Mouse (Mus musculus) kidney, adult 2 months (tissue): Measurements from ENCODE around the gene Dmap1. TPM values are rescaled to one million over a fixed set of nuclear protein-coding genes. Genes with fewer than 3 reads are reported as not detected.

Source experiments
- DNase-seq: peaks from one replicate; pipeline ENCODE4 v3.0.0; 2021
- H3K27ac ChIP-seq: fragments of 200-500 bp; 2 replicates; pipeline ENCODE4 v1.5.1; 2012; ENCODE audit warnings: low read depth, low read length, control low read depth, inconsistent platforms; ENCODE audit not compliant: insufficient read depth
- H3K27me3 ChIP-seq: fragments of 200-500 bp; replicated peaks from 2 replicates; pipeline ENCODE4 v1.6.1; 2012; ENCODE audit warnings: mild to moderate bottlenecking, moderate library complexity, low read length, inconsistent platforms; ENCODE audit not compliant: control insufficient read depth, insufficient read depth
- H3K36me3 ChIP-seq: fragments of 200-500 bp; 2 replicates; pipeline ENCODE4 v1.6.1; 2012; ENCODE audit warnings: mild to moderate bottlenecking, moderate library complexity, low read length, inconsistent platforms; ENCODE audit not compliant: control insufficient read depth, insufficient read depth
- H3K4me1 ChIP-seq: fragments of 200-500 bp; 2 replicates; pipeline ENCODE4 v1.6.1; 2011; ENCODE audit warnings: low read length; ENCODE audit not compliant: control insufficient read depth, insufficient read depth
- H3K4me3 ChIP-seq: fragments of 200-500 bp; 2 replicates; pipeline ENCODE4 v1.5.1; 2011; ENCODE audit warnings: mild to moderate bottlenecking, low read depth, low read length, control low read depth; ENCODE audit not compliant: insufficient read depth
- CTCF ChIP-seq: fragments of 200-500 bp; conservative IDR thresholded peaks from 2 replicates; pipeline ENCODE4 v1.5.1; 2011; ENCODE audit warnings: low read depth, mild to moderate bottlenecking, control low read depth, low read length, moderate library complexity, mixed read lengths; ENCODE audit not compliant: insufficient read depth, insufficient read length
- POLR2A ChIP-seq: fragments of 200-500 bp; IDR thresholded peaks from one replicate; pipeline ENCODE4 v1.6.1; 2011; ENCODE audit warnings: low read depth, low read length, control low read depth
- WGBS: fragments of 180-500 bp; shearing (Covaris S2); methylation state at CpG from one replicate; pipeline ENCODE4 v1.1.7; 2018; 5-methylcytosine and 5-hydroxymethylcytosine counted together
- polyA plus RNA-seq: library from polyadenylated mRNA; depleted of rRNA; stranded (reverse); fragments of >200 nt; gene quantifications from 2 replicates; pipeline ENCODE4 v1.2.3, GENCODE M21; 2012

Gene Dmap1
- polyA plus RNA-seq, 1 experiment = 17.0 TPM

DNA sequence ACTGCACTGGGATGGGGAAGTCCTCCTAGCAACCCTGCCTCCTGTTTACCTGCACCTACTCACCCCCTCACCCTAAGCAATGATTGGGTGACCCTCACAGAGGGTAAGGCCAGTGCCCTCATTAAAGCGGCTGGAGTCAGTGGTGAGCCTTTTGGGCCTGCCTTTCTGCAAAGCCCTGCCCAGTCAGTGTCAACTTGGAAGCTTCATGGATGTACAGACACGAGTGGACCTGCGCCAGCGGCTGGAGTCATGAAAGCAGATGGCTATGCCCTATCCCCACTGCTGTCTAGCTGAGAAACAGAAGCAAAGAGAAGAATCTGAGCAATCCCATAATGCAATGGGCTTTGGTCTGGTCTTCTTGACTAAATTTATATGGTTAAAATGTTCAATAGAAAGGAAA, 4.3 kb upstream of the Dmap1 start:
- 82% methylated on average over 4 of the region's 4 CpGs for WGBS
- no peak for TF ChIP-seq CTCF
- no peak for TF ChIP-seq POLR2A

DNA sequence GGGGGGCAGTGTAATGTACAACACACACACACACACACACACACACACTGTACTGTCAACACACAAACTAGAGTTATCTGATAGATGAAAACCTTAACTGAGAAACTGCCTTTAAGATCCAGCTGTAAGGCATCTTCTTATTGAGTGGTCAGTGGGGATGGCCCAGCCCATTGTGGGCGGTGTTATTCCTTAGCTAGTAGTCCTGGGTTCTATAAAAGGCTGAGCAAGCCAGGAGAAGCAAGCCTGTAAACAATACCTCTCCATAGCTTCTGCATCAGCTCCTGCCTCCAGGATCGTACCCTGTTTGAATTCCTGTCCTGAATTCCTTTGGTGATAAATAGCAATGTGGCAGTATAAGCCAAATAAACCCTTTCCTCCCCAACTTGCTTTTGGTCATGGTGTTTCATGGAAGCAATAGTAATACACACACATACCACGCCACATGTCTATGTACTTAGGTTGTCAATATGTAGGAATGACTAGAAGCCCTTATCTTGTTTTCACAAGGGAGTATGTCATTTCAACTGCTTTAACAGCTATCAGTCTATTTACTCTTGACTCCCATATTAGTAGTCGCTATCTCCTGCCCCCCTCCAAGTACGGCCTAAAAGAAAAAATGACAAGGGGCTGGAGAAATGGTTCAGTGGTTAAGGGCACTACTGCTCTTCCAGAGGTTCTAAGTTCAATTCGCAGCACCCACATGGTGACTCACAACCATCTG, 1.1 kb upstream of the Dmap1 start:
- 75% methylated on average over 6 of the region's 6 CpGs for WGBS
- no peak for DNase-seq
- H3K36me3 ChIP-seq = no peaks in the 10 kb centered on the region

More for the DNA sequence above, 4.3 kb upstream of the Dmap1 start:
- H3K27ac ChIP-seq = no peak overlapping the region
- H3K4me3 ChIP-seq = no peak overlapping the region
- no peaks in the 10 kb centered on the region for H3K36me3 ChIP-seq
- no peaks in the 10 kb centered on the region for H3K27me3 ChIP-seq
- no peak for DNase-seq
- 0 out of 2 replicates have a peak, but pooled peaks cover 2% of the 10 kb centered on the region for H3K4me1 ChIP-seq

DNA sequence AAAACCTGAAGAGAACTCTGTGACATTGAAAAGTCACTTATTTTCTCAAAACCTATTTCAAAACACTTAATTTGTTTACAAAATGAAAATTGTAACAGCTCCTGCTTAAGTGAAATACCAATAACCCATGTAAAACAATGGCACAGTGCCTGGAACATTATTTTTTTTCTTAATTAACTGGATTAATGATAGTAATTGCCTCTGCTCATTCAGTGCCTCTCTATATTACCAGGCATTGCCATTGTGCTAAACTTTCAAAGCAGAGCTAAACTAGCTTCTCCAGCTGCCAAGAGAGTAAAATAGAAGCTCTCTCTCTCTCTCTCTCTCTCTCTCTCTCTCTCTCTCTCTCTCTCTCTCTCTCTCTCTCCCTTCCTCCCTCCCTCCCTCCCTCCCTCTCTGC, 390 bp upstream of the Dmap1 start:
- no peak overlapping the region; the same call in 1 of the 2 replicates for H3K4me3 ChIP-seq
- H3K36me3 ChIP-seq = no peaks in the 10 kb centered on the region
- DNase-seq = no peak
- TF ChIP-seq CTCF (no peak), POLR2A (no peak)
- 0 out of 2 replicates have a peak, but pooled peaks cover 5% of the 10 kb centered on the region for H3K4me1 ChIP-seq
- no peak overlapping the region for H3K27ac ChIP-seq
- no peaks in the 10 kb centered on the region for H3K27me3 ChIP-seq

More for the DNA sequence above, 1.1 kb upstream of the Dmap1 start:
- Histone ChIP-seq H3K4me1 (0 out of 2 replicates have a peak, but pooled peaks cover 5% of the 10 kb centered on the region), H3K4me3 (no peak overlapping the region), H3K27me3 (no peaks in the 10 kb centered on the region), H3K27ac (no peak overlapping the region)
- no peak for TF ChIP-seq CTCF
- no peak for TF ChIP-seq POLR2A

DNA sequence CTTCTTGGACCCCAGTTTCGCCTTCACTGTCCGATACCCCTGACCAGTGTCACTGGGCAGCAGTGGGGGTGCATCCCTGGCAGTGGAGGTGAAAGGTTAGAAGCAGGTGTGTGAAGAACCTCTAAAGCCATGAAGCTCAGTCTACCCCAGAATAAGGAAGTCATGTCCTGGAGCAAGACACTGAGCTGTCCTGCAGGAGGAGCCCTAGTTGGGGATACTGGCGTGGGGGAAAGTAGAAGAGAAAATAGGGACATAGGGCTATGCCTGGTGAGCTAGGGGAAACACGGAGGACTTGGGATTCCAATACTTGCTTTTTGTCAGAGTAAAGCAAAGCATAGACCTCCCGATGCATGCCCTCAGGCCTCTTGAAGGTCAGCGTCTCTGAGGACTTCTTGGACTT, 1.1 kb downstream of the Dmap1 start:
- Histone ChIP-seq H3K27ac (no peak overlapping the region), H3K4me3 (no peak overlapping the region), H3K4me1 (0 out of 2 replicates have a peak, but pooled peaks cover 5% of the 10 kb centered on the region), H3K27me3 (no peaks in the 10 kb centered on the region), H3K36me3 (peaks cover 2% of the 10 kb centered on the region; the same call in 1 of the 2 replicates)
- DNase-seq = no peak
- no peak for TF ChIP-seq POLR2A
- no peak for TF ChIP-seq CTCF
- 71% methylated on average over 6 of the region's 6 CpGs for WGBS

DNA sequence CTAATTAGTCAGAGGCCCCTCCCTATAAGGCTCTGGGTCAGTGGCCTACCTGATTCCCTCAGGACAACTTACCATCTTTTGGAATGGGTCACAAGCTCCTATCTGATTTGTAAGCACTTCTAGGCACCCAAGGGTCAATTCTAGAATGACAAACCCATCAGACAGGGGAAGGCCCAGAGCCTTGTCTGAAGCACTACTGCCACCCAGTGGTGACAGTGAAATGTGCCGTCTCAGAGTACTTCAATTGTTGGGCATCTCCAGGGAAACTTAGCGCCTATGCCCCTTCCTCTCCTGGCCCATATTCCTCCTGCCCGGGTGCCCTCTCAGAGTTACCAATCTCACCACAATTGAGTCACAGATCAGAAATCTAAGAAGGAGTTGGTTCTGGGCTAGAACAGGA, 5.2 kb downstream of the Dmap1 start:
- no peak overlapping the region for H3K27ac ChIP-seq
- 15% methylated on average over 3 of the region's 3 CpGs for WGBS
- H3K4me1 ChIP-seq = 0 out of 2 replicates have a peak, but pooled peaks cover 5% of the 10 kb centered on the region
- no peak overlapping the region for H3K4me3 ChIP-seq
- DNase-seq = peak; percentile 79
- TF ChIP-seq CTCF (peak; percentile 92), POLR2A (no peak)
- no peaks in the 10 kb centered on the region for H3K27me3 ChIP-seq
- H3K36me3 ChIP-seq = peaks cover 2% of the 10 kb centered on the region; the same call in 1 of the 2 replicates

DNA sequence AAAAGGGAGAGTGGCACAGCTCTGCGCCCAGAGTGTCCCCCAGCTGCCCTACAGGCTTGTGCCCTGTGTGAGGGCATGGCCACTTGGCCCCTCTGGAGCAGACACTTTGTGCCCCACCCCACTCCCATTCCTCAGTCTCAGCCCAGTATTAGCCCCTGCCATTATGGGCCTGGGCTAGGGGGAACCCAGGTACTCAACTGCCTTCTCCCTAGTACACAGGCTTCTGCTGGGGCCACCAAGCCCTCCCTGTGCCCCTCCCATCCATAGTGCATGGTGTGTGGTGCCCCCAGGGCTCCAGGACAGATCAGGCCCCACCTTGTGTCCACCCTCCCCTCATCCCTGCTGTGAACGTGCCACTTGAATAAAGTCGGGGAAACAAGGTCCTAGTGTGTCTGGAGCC, 8.2 kb downstream of the Dmap1 start:
- no peaks in the 10 kb centered on the region for H3K27me3 ChIP-seq
- TF ChIP-seq CTCF (no peak), POLR2A (no peak)
- H3K4me1 ChIP-seq = no peaks in the 10 kb centered on the region
- H3K4me3 ChIP-seq = no peak overlapping the region
- peaks cover 2% of the 10 kb centered on the region; the same call in 1 of the 2 replicates for H3K36me3 ChIP-seq
- 86% methylated on average over 3 of the region's 3 CpGs for WGBS
- no peak for DNase-seq
- no peak overlapping the region for H3K27ac ChIP-seq

DNA sequence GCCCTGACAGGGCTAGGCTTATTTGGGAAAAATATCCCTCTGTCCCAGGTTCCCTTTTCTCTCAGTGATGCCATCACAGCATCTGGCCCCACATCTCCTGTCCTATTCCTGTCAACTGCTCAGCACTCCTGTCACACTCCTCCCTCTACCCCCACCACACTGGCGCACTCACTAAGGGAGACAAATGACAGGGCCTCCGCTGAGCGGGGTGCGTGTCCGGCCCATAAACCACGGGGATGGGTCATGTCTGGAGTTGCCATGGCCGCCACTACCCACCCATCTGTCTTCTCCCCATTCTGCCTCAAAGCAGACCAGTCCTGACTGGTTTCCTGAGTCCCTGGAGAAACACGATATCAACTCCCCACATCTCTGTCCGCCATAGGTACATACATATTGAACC, 10.0 kb downstream of the Dmap1 start:
- no peaks in the 10 kb centered on the region for H3K4me1 ChIP-seq
- WGBS = 43% methylated on average over 9 of the region's 9 CpGs
- DNase-seq = no peak
- no peaks in the 10 kb centered on the region for H3K27me3 ChIP-seq
- no peak overlapping the region for H3K27ac ChIP-seq
- H3K36me3 ChIP-seq = peaks cover 2% of the 10 kb centered on the region; the same call in 1 of the 2 replicates
- TF ChIP-seq POLR2A (no peak), CTCF (no peak)
- no peak overlapping the region for H3K4me3 ChIP-seq
